Mouse (Mus musculus) forebrain, embryonic 14.5 days (tissue): ENCODE data around the gene Zmynd8. TPM values are rescaled to one million over a fixed set of nuclear protein-coding genes. Genes with fewer than 3 reads are reported as not detected.

Source experiments
- ATAC-seq: fragments of 200-750 bp; cut with Nextera tagmentation; 2 replicates; pipeline ENCODE4 v1.8.0; 2017; ENCODE audit warnings: mild to moderate bottlenecking, moderate library complexity
- DNase-seq: peaks from one replicate; pipeline ENCODE4 v3.0.0-alpha.2; 2015; ENCODE audit warnings: low spot score
- H3K27ac ChIP-seq: fragments of 300-500 bp; sonication (generic); 2 replicates; pipeline ENCODE4 v1.5.1; 2014; ENCODE audit warnings: low read depth, mild to moderate bottlenecking, control low read depth, low read length, moderate library complexity
- H3K27me3 ChIP-seq: fragments of 300-500 bp; sonication (generic); replicated peaks from 2 replicates; pipeline ENCODE4 v1.6.1; 2014; ENCODE audit warnings: low read length, control low read depth, mixed read lengths; ENCODE audit not compliant: control insufficient read depth, insufficient read depth
- H3K36me3 ChIP-seq: fragments of 300-500 bp; sonication (generic); 2 replicates; pipeline ENCODE4 v1.6.1; 2014; ENCODE audit warnings: low read length, control low read depth; ENCODE audit not compliant: control insufficient read depth, insufficient read depth
- H3K4me1 ChIP-seq: fragments of 300-500 bp; sonication (generic); 2 replicates; pipeline ENCODE4 v1.6.1; 2014; ENCODE audit warnings: antibody characterized with exemption, low read length, control low read depth; ENCODE audit not compliant: control insufficient read depth, insufficient read depth
- H3K4me2 ChIP-seq: fragments of 300-500 bp; sonication (generic); 2 replicates; pipeline ENCODE4 v1.6.1; 2014; ENCODE audit warnings: mild to moderate bottlenecking, control low read depth, low read length
- H3K4me3 ChIP-seq: fragments of 300-500 bp; sonication (generic); 2 replicates; pipeline ENCODE4 v1.5.1; 2014; ENCODE audit warnings: low read depth, low read length, control low read depth
- H3K9ac ChIP-seq: fragments of 300-500 bp; sonication (generic); 2 replicates; pipeline ENCODE4 v1.6.1; 2014; ENCODE audit warnings: mild to moderate bottlenecking, low read length, control low read depth, moderate library complexity
- H3K9me3 ChIP-seq: fragments of 300-500 bp; sonication (generic); replicated peaks from 2 replicates; pipeline ENCODE4 v1.6.1; 2016; ENCODE audit warnings: low read length, control low read depth, mixed read lengths; ENCODE audit not compliant: control insufficient read depth
- WGBS: fragments of 180-500 bp; shearing (Covaris S2); extraction: QIAGEN DNeasy Blood & Tissue Kit; methylation state at CpG from one replicate; pipeline ENCODE4 v1.1.7; 2014; 5-methylcytosine and 5-hydroxymethylcytosine counted together
- polyA plus RNA-seq: library from polyadenylated mRNA; unstranded; fragments of >200 nt; fragmentation: Nextera tagmentation; extraction: Ambion mirVana; gene quantifications from 2 replicates; pipeline ENCODE4 v1.2.1, GENCODE M21; 2014

Gene Zmynd8
- polyA plus RNA-seq, 1 experiment from 2014 or later: 43.3 TPM

GRCm38 (mm10) chr2:165768805-165769358, 129.9 kb downstream of the Zmynd8 start:
- ATAC-seq: no peak

GRCm38 (mm10) chr2:165759421-165759985, 139.3 kb downstream of the Zmynd8 start:
- Histone ChIP-seq H3K9ac (no peak overlapping the region), H3K4me3 (no peak overlapping the region), H3K9me3 (no peaks in the 10 kb centered on the region), H3K36me3 (no peaks in the 10 kb centered on the region), H3K27ac (no peak overlapping the region), H3K4me1 (peaks cover 6% of the 10 kb centered on the region), H3K4me2 (no peak overlapping the region), H3K27me3 (no peaks in the 10 kb centered on the region)
- ATAC-seq (no peak), DNase-seq (no peak)
- 91% methylated on average over 13 of the region's 13 CpGs for WGBS

More at GRCm38 (mm10) chr2:165768805-165769358, 129.9 kb downstream of the Zmynd8 start:
- Histone ChIP-seq H3K4me1 (0 out of 2 replicates have a peak, but pooled peaks cover 2% of the 10 kb centered on the region), H3K27ac (no peak overlapping the region), H3K9ac (no peak overlapping the region), H3K4me2 (no peak overlapping the region), H3K36me3 (no peaks in the 10 kb centered on the region), H3K4me3 (no peak overlapping the region), H3K9me3 (no peaks in the 10 kb centered on the region), H3K27me3 (no peaks in the 10 kb centered on the region)
- no peak for DNase-seq
- WGBS: 63% methylated on average over 8 of the region's 11 CpGs

GRCm38 (mm10) chr2:165758534-165758933, 140.3 kb downstream of the Zmynd8 start:
- Histone ChIP-seq H3K36me3 (no peaks in the 10 kb centered on the region), H3K4me1 (peaks cover 6% of the 10 kb centered on the region), H3K27me3 (no peaks in the 10 kb centered on the region), H3K9ac (no peak overlapping the region), H3K27ac (no peak overlapping the region), H3K9me3 (no peaks in the 10 kb centered on the region), H3K4me2 (no peak overlapping the region), H3K4me3 (no peak overlapping the region)
- peak; percentile 74 for DNase-seq
- ATAC-seq: 0 out of 2 replicates have a peak, but pooled peaks have one; percentile 52
- WGBS: 14% methylated on average over 5 of the region's 5 CpGs

GRCm38 (mm10) chr2:165757799-165758198, 141.0 kb downstream of the Zmynd8 start:
- H3K36me3 ChIP-seq: no peaks in the 10 kb centered on the region
- H3K4me3 ChIP-seq: no peak overlapping the region
- DNase-seq (peak; percentile 28), ATAC-seq (no peak)
- H3K27me3 ChIP-seq: no peaks in the 10 kb centered on the region
- no peak overlapping the region for H3K9ac ChIP-seq
- no peak overlapping the region for H3K4me2 ChIP-seq
- no peak overlapping the region; the same call in 1 of the 2 replicates for H3K27ac ChIP-seq
- no peaks in the 10 kb centered on the region for H3K9me3 ChIP-seq
- peaks cover 6% of the 10 kb centered on the region for H3K4me1 ChIP-seq
- WGBS: 68% methylated on average over 15 of the region's 15 CpGs

GRCm38 (mm10) chr2:165752704-165753103, 146.1 kb downstream of the Zmynd8 start:
- Histone ChIP-seq H3K4me2 (no peak overlapping the region), H3K9me3 (no peaks in the 10 kb centered on the region), H3K4me1 (peaks cover 4% of the 10 kb centered on the region; the same call in 1 of the 2 replicates), H3K4me3 (no peak overlapping the region), H3K27me3 (no peaks in the 10 kb centered on the region; the same call in 1 of the 2 replicates), H3K27ac (no peak overlapping the region), H3K9ac (no peak overlapping the region), H3K36me3 (no peaks in the 10 kb centered on the region)
- WGBS: 92% methylated on average over 4 of the region's 4 CpGs
- DNase-seq (no peak), ATAC-seq (no peak)

- DNase-seq (peak; percentile 38), ATAC-seq (peak; percentile 34; the same call in 1 of the 2 replicates)
- Histone ChIP-seq H3K9ac (no peak overlapping the region), H3K4me2 (no peak overlapping the region), H3K4me1 (peaks cover 6% of the 10 kb centered on the region), H3K36me3 (no peaks in the 10 kb centered on the region), H3K4me3 (no peak overlapping the region), H3K27me3 (no peaks in the 10 kb centered on the region; the same call in 1 of the 2 replicates), H3K27ac (no peak overlapping the region), H3K9me3 (no peaks in the 10 kb centered on the region)
- WGBS: 25% methylated on average over 7 of the region's 7 CpGs
Observed at GRCm38 (mm10) chr2:165751068-165751467, 147.7 kb downstream of the Zmynd8 start.

- no peak overlapping the region for H3K4me3 ChIP-seq
- no peaks in the 10 kb centered on the region for H3K36me3 ChIP-seq
- ATAC-seq (no peak), DNase-seq (no peak)
- WGBS: 15% methylated on average over 11 of the region's 11 CpGs
- no peak overlapping the region for H3K27ac ChIP-seq
- H3K9ac ChIP-seq: no peak overlapping the region
- H3K9me3 ChIP-seq: no peaks in the 10 kb centered on the region
- peaks cover 21% of the 10 kb centered on the region for H3K4me1 ChIP-seq
- H3K4me2 ChIP-seq: no peak overlapping the region
- no peaks in the 10 kb centered on the region; the same call in 1 of the 2 replicates for H3K27me3 ChIP-seq
Observed at GRCm38 (mm10) chr2:165748426-165748825, 150.4 kb downstream of the Zmynd8 start.

GRCm38 (mm10) chr2:165747975-165748374, 150.8 kb downstream of the Zmynd8 start:
- Histone ChIP-seq H3K27ac (no peak overlapping the region), H3K9me3 (no peaks in the 10 kb centered on the region), H3K4me3 (no peak overlapping the region), H3K27me3 (no peaks in the 10 kb centered on the region; the same call in 1 of the 2 replicates), H3K4me2 (no peak overlapping the region), H3K4me1 (peaks cover 21% of the 10 kb centered on the region), H3K9ac (no peak overlapping the region), H3K36me3 (no peaks in the 10 kb centered on the region)
- 57% methylated on average over 7 of the region's 7 CpGs for WGBS
- no peak for ATAC-seq
- DNase-seq: peak; percentile 17
